Mouse (Mus musculus): ENCODE data around the gene Plgrkt. TPM values are rescaled to one million over a fixed set of nuclear protein-coding genes. Genes with fewer than 3 reads are reported as not detected.

Plgrkt gene
- total RNA-seq, 4 experiments from 2014 or later = 26.7 to 34.5 (median 28.7) TPM

Other genes starting within 250 kb of the Plgrkt start
- 10 to 100 TPM; 16.0 to 18.0 (median 16.9) TPM for gene Jak2, start 115.6 kb downstream of the Plgrkt start, total RNA-seq (2022)
- under 1 TPM in 1 of 4 experiments, not detected in 3; 0.63 TPM for gene Insl6, start 42.0 kb downstream of the Plgrkt start, total RNA-seq (2022)
- not detected for gene Rln1, start 32.7 kb downstream of the Plgrkt start, total RNA-seq (2022)
- 1 to 10 TPM; 3.0 to 3.6 (median 3.4) TPM for gene Cd274, start 65 bp upstream of the Plgrkt start, total RNA-seq (2022)
- under 1 TPM in 1 of 4 experiments, not detected in 3; 0.31 TPM for gene Pdcd1lg2, start 43.5 kb upstream of the Plgrkt start, total RNA-seq (2022)
- gene Ric1, start 154.9 kb upstream of the Plgrkt start, total RNA-seq (2022) = 10 to 100 TPM; 17.2 to 19.8 (median 18.8) TPM